8 mouse cellular contexts compared by ENCODE assay signal in the genomic region with DNA sequence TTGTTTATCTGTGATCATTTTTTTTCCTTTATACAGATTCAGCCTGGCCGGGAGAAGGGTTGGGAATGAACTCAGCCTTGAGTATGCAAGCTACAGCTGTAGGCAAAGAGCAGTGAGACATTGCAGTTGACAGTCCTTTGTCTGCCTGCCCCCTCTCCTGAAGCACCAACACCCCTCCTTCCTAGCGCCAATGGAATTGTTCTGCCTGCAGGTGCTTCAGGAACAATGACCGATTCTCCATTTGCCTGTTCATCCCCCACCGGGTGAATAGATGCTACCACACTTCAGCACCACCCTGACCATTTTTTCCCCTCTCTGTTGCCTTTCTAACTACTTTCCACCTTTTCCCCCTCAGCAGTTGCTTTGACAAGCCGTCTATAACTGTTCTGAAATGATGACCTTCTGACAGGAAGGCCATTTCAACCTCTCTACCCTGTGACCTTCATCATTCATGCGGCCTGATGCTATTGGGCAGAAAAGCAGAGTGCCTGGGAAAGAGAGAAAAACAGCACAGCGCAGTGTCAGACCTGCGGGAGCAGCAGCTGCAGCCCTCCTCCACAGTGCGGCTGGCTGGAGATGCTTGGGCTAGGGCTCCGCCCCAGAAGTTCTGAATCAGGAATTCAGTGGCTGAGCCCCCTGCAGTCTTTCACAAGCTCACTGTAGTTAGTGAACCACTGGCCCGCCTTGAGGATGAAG. TPM values are rescaled to one million over a fixed set of nuclear protein-coding genes. Genes with fewer than 3 reads are reported as not detected.
DNase-seq lines count a peak whose midpoint lies in the region; ATAC-seq lines count a peak whose summit lies in the region.

No protein-coding gene starts in this region.

- no peak overlapping the region for H3K4me2 ChIP-seq in kidney, embryonic 16.5 days (replicated peaks; ENCODE audit: low read depth, low read length)
- H3K4me2 ChIP-seq in hindbrain, embryonic 14.5 days (replicated peaks), result peak overlapping the region; percentile 4; the same call in 1 of the 2 replicates
- peak overlapping the region; percentile 24 for H3K4me2 ChIP-seq in neural tube, embryonic 12.5 days (replicated peaks)

- H3K4me3 ChIP-seq in kidney, embryonic 16.5 days (ENCODE audit: low read length), result no peak overlapping the region
- no peak overlapping the region for H3K4me3 ChIP-seq in hindbrain, embryonic 14.5 days (replicated peaks; ENCODE audit: low read length)
- H3K4me3 ChIP-seq in neural tube, embryonic 12.5 days, result no peak overlapping the region

- no peaks in the 10 kb centered on the region for H3K27me3 ChIP-seq in kidney, embryonic 16.5 days (ENCODE audit: insufficient read depth, low read length)
- no peaks in the 10 kb centered on the region for H3K27me3 ChIP-seq in hindbrain, embryonic 14.5 days (ENCODE audit: control insufficient read depth, insufficient read depth, low read length)
- no peaks in the 10 kb centered on the region for H3K27me3 ChIP-seq in neural tube, embryonic 12.5 days (replicated peaks)

- ATAC-seq in kidney, embryonic 16.5 days (ENCODE audit: low FRiP score, low TSS enrichment), result peak; percentile 64; the same call in 1 of the 2 replicates
- peak; percentile 41; the same call in 1 of the 2 replicates for ATAC-seq in hindbrain, embryonic 14.5 days (ENCODE audit: low FRiP score)
- ATAC-seq in neural tube, embryonic 12.5 days (ENCODE audit: low FRiP score, low read depth), result peak; percentile 41; the same call in 1 of the 2 replicates

- no peak overlapping the region; the same call in 1 of the 2 replicates for H3K9ac ChIP-seq in kidney, embryonic 16.5 days (replicated peaks; ENCODE audit: low read length)
- peak overlapping the region; percentile 40; the same call in 1 of the 2 replicates for H3K9ac ChIP-seq in hindbrain, embryonic 14.5 days
- H3K9ac ChIP-seq in neural tube, embryonic 12.5 days, result no peak overlapping the region; the same call in 1 of the 2 replicates

- no peaks in the 10 kb centered on the region for H3K9me3 ChIP-seq in kidney, embryonic 16.5 days (ENCODE audit: low read length)
- H3K9me3 ChIP-seq in hindbrain, embryonic 14.5 days (ENCODE audit: control insufficient read depth, low read length), result no peaks in the 10 kb centered on the region
- no peaks in the 10 kb centered on the region for H3K9me3 ChIP-seq in neural tube, embryonic 12.5 days

- no peak for DNase-seq in kidney, postnatal 25 days
- peak; percentile 63 for DNase-seq in embryo, embryonic 10 days (ENCODE audit: low spot score)
- DNase-seq in hindbrain, embryonic 14.5 days (ENCODE audit: low spot score), result peak; percentile 40
- DNase-seq in urinary bladder, adult 2 months (ENCODE audit: low spot score), result no peak
- DNase-seq in adipocyte (ENCODE audit: low spot score), result no peak
- no peak for DNase-seq in lung, postnatal 14 days

- no peak overlapping the region for H3K27ac ChIP-seq in kidney, embryonic 16.5 days (ENCODE audit: low read length)
- peak overlapping the region; percentile 35; the same call in 1 of the 2 replicates for H3K27ac ChIP-seq in hindbrain, embryonic 14.5 days
- H3K27ac ChIP-seq in neural tube, embryonic 12.5 days, result no peak overlapping the region

- no peaks in the 10 kb centered on the region for H3K36me3 ChIP-seq in kidney, embryonic 16.5 days (ENCODE audit: insufficient read depth, low read length)
- H3K36me3 ChIP-seq in hindbrain, embryonic 14.5 days (replicated peaks; ENCODE audit: control insufficient read depth, insufficient read depth), result no peaks in the 10 kb centered on the region
- no peaks in the 10 kb centered on the region for H3K36me3 ChIP-seq in neural tube, embryonic 12.5 days

- 6% methylated on average over 11 of the region's 11 CpGs for WGBS in kidney, embryonic 16.5 days
- WGBS in hindbrain, embryonic 14.5 days, result 3% methylated on average over 11 of the region's 11 CpGs
- 3% methylated on average over 11 of the region's 11 CpGs for WGBS in neural tube, embryonic 12.5 days

- peaks cover 30% of the 10 kb centered on the region for H3K4me1 ChIP-seq in kidney, embryonic 16.5 days (ENCODE audit: insufficient read depth, low read length)
- H3K4me1 ChIP-seq in hindbrain, embryonic 14.5 days (replicated peaks; ENCODE audit: control insufficient read depth, insufficient read depth, low read length), result peaks cover 14% of the 10 kb centered on the region
- H3K4me1 ChIP-seq in neural tube, embryonic 12.5 days, result peaks cover 19% of the 10 kb centered on the region

RNA-seq across cellular contexts. Expression of gene Uck2, which starts 4.6 kb away (rescaled TPM):
- 67.7 and 72.3 TPM in 2 replicates for polyA plus RNA-seq in kidney, embryonic 16.5 days (2015; fragmentation: Nextera tagmentation; extraction: Ambion mirVana)
- 48.8 and 49.6 TPM in 2 replicates for polyA plus RNA-seq in hindbrain, embryonic 14.5 days (2014; fragmentation: Nextera tagmentation; extraction: Ambion mirVana)
- polyA plus RNA-seq in neural tube, embryonic 12.5 days (2016; fragmentation: Nextera tagmentation; extraction: Ambion mirVana), result 93.7 and 98.4 TPM in 2 replicates
- polyA plus RNA-seq in urinary bladder, adult 2 months (2012; rRNA removed), result 12.0 and 19.0 TPM in 2 replicates

RNA-seq across cellular contexts. Expression of gene Tmco1, which starts 18.5 kb away (rescaled TPM):
- 117 and 125 TPM in 2 replicates for polyA plus RNA-seq in kidney, embryonic 16.5 days (2015; fragmentation: Nextera tagmentation; extraction: Ambion mirVana)
- polyA plus RNA-seq in hindbrain, embryonic 14.5 days (2014; fragmentation: Nextera tagmentation; extraction: Ambion mirVana), result 67.8 and 72.0 TPM in 2 replicates
- 70.5 and 83.8 TPM in 2 replicates for polyA plus RNA-seq in neural tube, embryonic 12.5 days (2016; fragmentation: Nextera tagmentation; extraction: Ambion mirVana)
- polyA plus RNA-seq in urinary bladder, adult 2 months (2012; rRNA removed), result 120 and 134 TPM in 2 replicates

Comparison
In these comparisons a context has a peak if more than half of its experiments do, and no peak if none do; other contexts are left out.
1. DNase-seq: peak in embryo, embryonic 10 days (single experiment) and hindbrain, embryonic 14.5 days (single experiment); none in kidney, postnatal 25 days (0 of 2), urinary bladder, adult 2 months (single experiment), adipocyte (single experiment) and lung, postnatal 14 days (single experiment).
2. Peak in every context shown above with its lines, with median percentiles within 50 percentile points of each other: ATAC-seq.